Mouse (Mus musculus) cerebellum, adult 2 months (tissue): ENCODE measurements around the gene Bsdc1. TPM values are rescaled to one million over a fixed set of nuclear protein-coding genes. Genes with fewer than 3 reads are reported as not detected.
A peak's percentile ranks its signal among the peaks of the same experiment; 100 is the strongest.

ENCODE experiments used
- DNase-seq, 2 experiments: peaks; one replicate each; pipeline ENCODE4 v3.0.0; 2021
- H3K27ac ChIP-seq: fragments of 200-500 bp; 2 replicates; pipeline ENCODE4 v1.5.1; 2012; ENCODE audit warnings: low read length, control low read depth, inconsistent platforms; ENCODE audit not compliant: insufficient read depth
- H3K27me3 ChIP-seq: fragments of 200-500 bp; 2 replicates; pipeline ENCODE4 v1.6.1; 2012; ENCODE audit warnings: inconsistent platforms, mild to moderate bottlenecking, low read length, moderate library complexity; ENCODE audit not compliant: control insufficient read depth, insufficient read depth
- H3K4me1 ChIP-seq: fragments of 200-500 bp; 2 replicates; pipeline ENCODE4 v1.6.1; 2011; ENCODE audit warnings: low read length; ENCODE audit not compliant: control insufficient read depth, insufficient read depth
- H3K4me3 ChIP-seq: fragments of 200-500 bp; replicated peaks from 2 replicates; pipeline ENCODE3; 2011; ENCODE audit warnings: mild to moderate bottlenecking, low read depth, low read length, control low read depth; ENCODE audit not compliant: insufficient read depth
- CTCF ChIP-seq: fragments of 200-500 bp; IDR thresholded peaks from 2 replicates; pipeline ENCODE4 v1.5.1; 2011; ENCODE audit warnings: low read depth, mild to moderate bottlenecking, control low read depth, low read length, moderate library complexity, borderline replicate concordance; ENCODE audit not compliant: insufficient read depth
- POLR2A ChIP-seq: fragments of 200-500 bp; IDR thresholded peaks from 2 replicates; pipeline ENCODE4 v1.6.1; 2011; ENCODE audit warnings: low read length, control low read depth, borderline replicate concordance; ENCODE audit not compliant: insufficient read depth
- WGBS: fragments of 180-500 bp; shearing (Covaris S2); methylation state at CpG from one replicate; pipeline ENCODE4 v1.1.7; 2018; 5-methylcytosine and 5-hydroxymethylcytosine counted together
- polyA plus RNA-seq: library from polyadenylated mRNA; depleted of rRNA; stranded (reverse); fragments of >200 nt; gene quantifications from 2 replicates; pipeline ENCODE4 v1.2.3, GENCODE M21; 2012

The Bsdc1 gene
- polyA plus RNA-seq, 1 experiment, result 37.3 TPM

DNA sequence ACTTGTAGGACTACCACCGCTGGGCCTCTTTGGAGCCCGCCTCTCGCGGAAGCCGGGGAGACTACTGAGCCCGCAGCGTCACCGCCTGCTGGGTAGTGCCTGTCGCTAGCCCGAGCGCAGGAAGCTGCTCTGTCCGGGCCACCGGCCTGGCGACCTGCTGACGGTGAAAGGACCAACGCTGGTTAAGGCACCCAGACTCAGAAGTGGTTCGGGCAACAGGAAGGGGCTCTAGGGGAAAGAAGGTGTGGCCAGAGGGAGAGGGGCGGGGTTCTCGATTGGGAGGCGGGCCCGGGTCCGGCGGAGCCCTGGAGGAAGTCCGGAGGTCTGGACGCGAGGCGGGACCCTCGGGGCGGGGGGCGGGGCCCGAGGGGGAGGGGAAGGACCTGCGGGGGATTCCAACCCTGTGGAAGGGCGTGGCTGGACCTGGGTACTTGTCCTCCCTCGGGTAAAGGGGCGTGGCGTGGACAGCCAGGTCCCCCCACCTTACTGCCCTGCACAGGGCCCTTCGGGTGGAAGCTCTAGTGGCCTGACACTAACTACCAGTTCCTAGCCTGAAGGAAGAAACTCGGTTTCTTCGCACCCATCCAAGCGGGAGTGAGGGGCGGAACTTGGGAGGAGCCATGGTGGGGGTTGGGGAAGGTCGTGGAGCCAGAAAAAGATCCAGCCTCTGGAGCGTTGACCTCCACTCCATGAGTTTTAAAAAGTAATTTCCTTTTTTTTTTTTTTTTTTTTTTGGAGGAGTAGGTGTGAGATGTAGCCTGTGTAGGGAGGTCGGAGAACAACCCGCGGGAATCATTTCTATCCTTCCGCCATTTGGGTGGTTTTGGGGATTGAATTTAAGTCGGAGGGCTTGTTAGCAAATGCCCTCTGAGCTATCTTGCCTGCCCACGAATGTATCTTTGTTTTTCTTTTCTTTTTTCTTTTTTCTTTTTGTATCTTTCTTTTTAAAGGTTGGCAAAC is 39.5 kb downstream of the Bsdc1 start:
- Histone ChIP-seq H3K27ac (no peak overlapping the region), H3K4me1 (no peaks in the 10 kb centered on the region), H3K4me3 (peak overlapping the region; percentile 57), H3K27me3 (no peaks in the 10 kb centered on the region)
- TF ChIP-seq CTCF (no peak), POLR2A (no peak)
- WGBS, result 4% methylated on average over 46 of the region's 49 CpGs
- DNase-seq, result peak; percentile 40 to 54

DNA sequence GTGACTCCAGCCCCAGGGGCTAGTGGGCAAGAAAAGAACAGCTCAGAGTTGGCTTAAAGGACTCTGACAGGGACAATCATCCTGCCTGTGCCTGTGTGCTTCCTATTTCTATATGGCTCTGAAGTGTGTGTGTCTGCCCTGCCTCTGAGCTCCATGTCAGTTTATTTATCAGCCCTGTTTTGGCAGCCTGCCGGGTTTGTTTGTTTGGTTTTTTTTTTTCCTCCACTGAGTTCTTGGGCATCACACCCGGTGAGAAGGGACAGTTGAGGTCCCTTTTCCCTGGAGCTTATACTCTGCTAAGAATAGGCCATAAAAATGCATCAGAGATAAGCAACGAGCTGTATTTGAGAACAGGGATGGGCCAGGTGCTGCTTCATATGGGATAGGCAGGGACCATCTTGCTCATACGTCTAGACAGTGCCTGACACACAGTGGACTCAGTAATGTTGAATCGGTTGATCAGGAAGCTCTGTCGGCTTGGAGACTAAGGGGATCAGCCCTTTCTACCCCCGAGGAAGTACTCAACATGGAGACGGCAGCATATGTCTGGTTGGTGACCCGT is 41.0 kb downstream of the Bsdc1 start:
- H3K27me3 ChIP-seq, result no peaks in the 10 kb centered on the region
- DNase-seq, result no peak
- WGBS, result 67% methylated on average over 9 of the region's 9 CpGs
- no peak overlapping the region for H3K27ac ChIP-seq
- H3K4me1 ChIP-seq, result no peaks in the 10 kb centered on the region
- H3K4me3 ChIP-seq, result no peak overlapping the region
- TF ChIP-seq CTCF (no peak), POLR2A (no peak)

DNA sequence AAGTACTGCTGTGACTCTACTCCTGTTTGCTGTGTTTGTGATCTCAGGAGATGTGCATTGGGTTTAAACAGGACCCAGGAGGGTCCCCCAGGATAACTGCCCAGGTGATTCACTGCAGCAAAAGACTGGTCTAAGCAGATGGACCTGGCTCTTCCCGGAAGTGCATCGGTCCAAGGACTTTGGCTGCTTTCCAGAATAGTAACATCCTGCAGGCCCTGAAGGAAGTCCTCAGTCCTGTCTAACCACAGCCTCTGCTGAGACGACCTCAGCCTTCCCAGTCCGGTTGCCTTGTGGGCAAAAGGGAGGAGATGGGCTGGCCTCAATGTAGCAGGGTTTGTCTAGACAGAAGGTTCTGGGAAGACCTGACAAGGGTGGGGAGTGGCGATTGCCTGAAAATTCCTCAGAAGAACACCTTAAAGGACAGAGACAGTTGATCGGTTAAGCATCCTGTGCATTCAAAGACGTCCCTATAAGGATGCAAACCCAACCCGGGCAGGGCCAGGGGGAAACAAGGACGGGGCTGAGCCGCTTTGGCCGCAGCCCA is 41.6 kb downstream of the Bsdc1 start:
- no peak for DNase-seq
- H3K4me1 ChIP-seq, result no peaks in the 10 kb centered on the region
- TF ChIP-seq POLR2A, result no peak
- TF ChIP-seq CTCF, result no peak
- 70% methylated on average over 11 of the region's 11 CpGs for WGBS
- H3K27me3 ChIP-seq, result no peaks in the 10 kb centered on the region
- no peak overlapping the region for H3K27ac ChIP-seq
- H3K4me3 ChIP-seq, result no peak overlapping the region

DNA sequence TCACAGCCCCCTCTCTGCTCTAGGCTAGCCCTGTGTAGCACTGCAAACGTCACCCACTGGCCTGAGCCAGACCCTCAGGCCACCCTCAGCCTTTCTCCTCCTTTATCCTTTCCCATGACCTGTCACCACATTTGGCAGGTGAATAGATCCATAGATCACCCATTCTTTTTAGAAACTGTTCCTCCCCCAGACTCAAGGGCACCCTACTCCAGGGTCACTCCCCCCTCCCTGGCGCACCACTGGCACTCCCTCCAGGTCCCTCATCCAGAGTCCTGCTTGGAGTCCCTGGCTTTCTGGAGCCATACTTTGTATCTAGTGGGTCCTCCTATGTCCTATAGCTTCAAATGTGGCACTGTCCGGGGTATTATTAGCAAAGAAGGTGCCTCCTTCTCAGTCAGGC is 44.1 kb downstream of the Bsdc1 start:
- Histone ChIP-seq H3K27me3 (no peaks in the 10 kb centered on the region), H3K4me3 (no peak overlapping the region), H3K27ac (no peak overlapping the region), H3K4me1 (no peaks in the 10 kb centered on the region)
- no peak for TF ChIP-seq CTCF
- no peak for TF ChIP-seq POLR2A
- WGBS, result 93% methylated on average over 3 of the region's 3 CpGs
- no peak for DNase-seq

DNA sequence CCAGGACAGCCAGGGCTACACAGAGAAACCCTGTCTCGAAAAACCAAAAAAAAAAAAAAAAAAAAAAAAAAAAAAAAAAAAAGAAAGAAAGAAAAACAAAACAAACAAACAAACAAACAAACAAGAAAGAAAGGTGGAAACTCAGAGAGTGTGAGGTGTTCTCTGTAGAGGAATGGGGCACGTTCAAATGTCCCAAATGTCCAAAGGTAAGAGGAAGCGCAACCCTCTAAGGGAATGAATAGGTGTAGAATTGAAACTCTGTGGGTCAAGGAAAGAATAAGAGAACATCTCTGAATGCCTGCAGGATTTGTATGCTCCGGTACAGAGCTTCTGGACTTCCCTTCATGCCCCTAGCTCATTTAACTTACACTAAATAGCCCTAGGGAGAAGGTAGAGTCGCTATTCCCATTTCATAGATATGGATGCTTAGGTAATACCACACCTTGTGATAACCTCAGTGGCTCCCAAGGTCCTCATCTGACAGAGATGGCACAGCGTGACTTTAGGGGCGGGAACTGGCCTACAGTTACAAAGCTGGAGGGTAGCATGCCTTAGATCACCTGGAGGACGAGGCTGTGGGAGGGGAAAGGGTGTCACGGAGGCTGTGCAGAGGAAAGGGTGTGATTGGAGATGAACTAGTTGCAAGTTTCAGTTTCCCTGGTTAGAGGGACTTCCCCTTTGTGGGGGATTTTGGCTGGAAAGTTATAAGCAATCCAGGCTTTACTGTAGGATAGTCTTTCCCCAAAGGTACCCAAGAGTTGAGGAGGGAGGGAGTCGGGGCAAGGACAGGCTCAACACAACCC is 46.3 kb downstream of the Bsdc1 start:
- H3K4me1 ChIP-seq, result no peaks in the 10 kb centered on the region
- 81% methylated on average over 9 of the region's 10 CpGs for WGBS
- H3K27me3 ChIP-seq, result no peaks in the 10 kb centered on the region
- TF ChIP-seq CTCF, result no peak
- H3K27ac ChIP-seq, result no peak overlapping the region
- H3K4me3 ChIP-seq, result no peak overlapping the region
- DNase-seq, result no peak

DNA sequence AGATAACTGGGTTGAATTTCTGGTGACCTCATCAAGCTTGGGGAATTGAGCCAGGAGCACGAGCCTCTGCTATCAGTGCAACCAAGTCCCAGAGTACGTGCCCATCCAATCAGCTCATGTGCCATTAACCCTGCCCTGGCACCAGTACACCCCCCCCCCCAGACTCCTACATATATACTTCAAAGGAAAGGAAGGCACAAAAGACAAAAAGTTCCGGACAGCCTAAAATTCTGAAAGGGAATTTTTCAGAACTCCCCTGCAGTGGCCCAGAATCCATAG is 46.8 kb downstream of the Bsdc1 start:
- Histone ChIP-seq H3K27me3 (no peaks in the 10 kb centered on the region), H3K4me3 (no peak overlapping the region), H3K4me1 (no peaks in the 10 kb centered on the region), H3K27ac (no peak overlapping the region)
- WGBS, result 68% methylated on average over 3 of the region's 3 CpGs
- no peak for TF ChIP-seq CTCF
- TF ChIP-seq POLR2A, result no peak
- DNase-seq, result no peak

DNA sequence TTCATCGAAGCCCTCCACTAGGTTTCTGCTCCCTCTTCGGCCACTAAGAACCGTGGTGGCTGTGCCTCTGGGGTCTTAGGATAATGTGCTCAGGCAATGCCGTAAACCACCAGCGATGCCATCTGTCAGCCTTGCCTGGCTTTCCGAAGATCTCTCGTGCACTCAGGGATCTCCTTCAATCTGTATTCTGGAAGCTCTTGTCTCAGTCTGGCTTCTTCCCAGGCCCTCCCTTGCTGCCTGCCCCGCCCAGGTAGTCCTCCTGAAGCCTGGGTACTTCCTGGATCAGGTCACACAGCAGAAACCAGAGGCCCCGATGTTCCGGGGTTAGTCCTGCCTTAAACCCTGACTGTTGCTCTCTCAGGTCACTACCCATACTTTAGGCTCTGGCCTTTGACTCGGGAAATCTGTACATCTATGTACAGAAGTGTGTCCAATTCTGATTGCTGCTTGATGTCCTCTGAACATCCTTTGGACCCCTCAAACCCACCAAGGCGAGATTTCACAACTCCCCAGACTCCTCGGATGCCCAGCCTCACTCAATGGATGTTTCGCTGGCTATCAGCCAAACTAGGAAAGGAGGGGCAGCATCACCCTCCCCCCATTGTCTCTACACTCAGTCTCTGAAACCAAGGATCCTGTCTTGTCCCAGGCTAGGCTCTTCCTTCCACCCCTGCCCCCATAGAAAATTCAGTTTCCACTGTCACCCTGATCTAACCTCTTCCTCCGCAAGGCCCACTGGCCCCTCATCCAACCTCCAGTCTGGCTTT is 47.6 kb downstream of the Bsdc1 start:
- no peak for DNase-seq
- H3K27me3 ChIP-seq, result peaks cover 2% of the 10 kb centered on the region; the same call in 1 of the 2 replicates
- no peak overlapping the region for H3K4me3 ChIP-seq
- no peak overlapping the region for H3K27ac ChIP-seq
- TF ChIP-seq POLR2A (no peak), CTCF (no peak)
- no peaks in the 10 kb centered on the region for H3K4me1 ChIP-seq
- WGBS, result 25% methylated on average over 15 of the region's 15 CpGs
